Mouse (Mus musculus): Measurements from ENCODE around the gene Ascl3. TPM values are rescaled to one million over a fixed set of nuclear protein-coding genes. Genes with fewer than 3 reads are reported as not detected.
A peak's percentile ranks its signal among the peaks of the same experiment; 100 is the strongest.

Ascl3 gene
- polyA plus RNA-seq, 1 experiment, result 0.70 TPM

DNA sequence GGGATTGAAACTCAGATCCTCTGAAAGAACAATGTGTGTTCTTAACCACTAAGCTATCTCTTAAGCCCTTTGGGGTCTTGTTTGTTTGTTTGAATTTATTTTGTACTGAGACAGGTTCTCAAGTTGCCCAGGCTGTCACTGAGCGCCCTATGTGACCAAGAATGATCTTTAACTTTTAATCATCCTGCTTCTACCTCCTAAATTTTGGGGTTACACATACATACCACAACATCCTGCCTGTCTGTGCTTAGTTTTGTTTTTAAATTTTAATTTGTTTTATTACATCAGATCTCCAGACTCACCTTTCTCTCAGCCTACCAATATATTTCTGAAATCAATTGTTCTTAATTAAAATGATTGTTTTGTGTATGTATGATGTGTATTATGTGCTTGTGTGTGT, 9.5 kb upstream of the Ascl3 start:
- 56% methylated on average over 1 of the region's 1 CpGs for WGBS
- Histone ChIP-seq H3K4me1 (replicated peaks; ENCODE audit: control insufficient read depth, insufficient read depth, low read length) (peaks cover 3% of the 10 kb centered on the region), H3K36me3 (ENCODE audit: control insufficient read depth, insufficient read depth, low read length) (peaks cover 47% of the 10 kb centered on the region), H3K4me3 (ENCODE audit: control insufficient read depth, insufficient read depth, low read length) (no peak overlapping the region), H3K27me3 (ENCODE audit: control insufficient read depth, insufficient read depth, low read length) (no peaks in the 10 kb centered on the region), H3K27ac (ENCODE audit: control insufficient read depth, insufficient read depth, low read length) (peak overlapping the region; percentile 79; the same call in 1 of the 2 replicates)
- TF ChIP-seq POLR2A (IDR thresholded peaks at IDR 0.05; ENCODE audit: control insufficient read depth, extremely low read depth, insufficient read depth, low read length, poor library complexity) (no peak), CTCF (IDR thresholded peaks at IDR 0.05; ENCODE audit: borderline replicate concordance, control insufficient read depth, extremely low read depth, insufficient read depth, low read length, poor library complexity) (no peak)
- DNase-seq, result no peak

DNA sequence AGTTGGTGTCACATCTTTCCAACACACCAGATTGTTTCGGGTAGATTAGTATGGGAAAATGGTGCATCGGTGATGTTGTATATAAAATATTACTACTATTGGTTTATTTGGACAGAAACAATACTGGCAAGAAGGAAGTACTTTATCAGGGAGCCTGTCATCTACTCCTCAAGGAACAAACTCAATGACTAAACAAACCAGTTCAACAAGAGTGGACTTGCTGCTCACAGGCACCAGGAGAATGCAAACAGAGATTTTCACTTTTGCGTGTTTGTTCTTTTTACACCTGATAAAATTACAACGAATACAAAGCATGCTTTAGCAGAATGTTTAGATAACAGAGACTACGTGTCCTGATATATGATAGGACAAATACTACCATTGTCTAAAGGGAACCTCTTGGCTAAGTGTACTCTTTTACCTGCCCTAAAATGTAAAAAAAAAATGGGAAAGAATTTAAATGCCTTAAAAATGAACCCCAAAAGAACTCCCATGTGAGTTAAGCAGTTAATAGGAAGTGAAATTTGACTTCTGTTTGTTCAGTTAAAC, 8.4 kb upstream of the Ascl3 start:
- no peak overlapping the region for H3K27ac ChIP-seq (ENCODE audit: control insufficient read depth, insufficient read depth, low read length)
- TF ChIP-seq POLR2A (IDR thresholded peaks at IDR 0.05; ENCODE audit: control insufficient read depth, extremely low read depth, insufficient read depth, low read length, poor library complexity), result no peak
- no peak for TF ChIP-seq CTCF (IDR thresholded peaks at IDR 0.05; ENCODE audit: borderline replicate concordance, control insufficient read depth, extremely low read depth, insufficient read depth, low read length, poor library complexity)
- WGBS, result 94% methylated on average over 5 of the region's 5 CpGs

DNA sequence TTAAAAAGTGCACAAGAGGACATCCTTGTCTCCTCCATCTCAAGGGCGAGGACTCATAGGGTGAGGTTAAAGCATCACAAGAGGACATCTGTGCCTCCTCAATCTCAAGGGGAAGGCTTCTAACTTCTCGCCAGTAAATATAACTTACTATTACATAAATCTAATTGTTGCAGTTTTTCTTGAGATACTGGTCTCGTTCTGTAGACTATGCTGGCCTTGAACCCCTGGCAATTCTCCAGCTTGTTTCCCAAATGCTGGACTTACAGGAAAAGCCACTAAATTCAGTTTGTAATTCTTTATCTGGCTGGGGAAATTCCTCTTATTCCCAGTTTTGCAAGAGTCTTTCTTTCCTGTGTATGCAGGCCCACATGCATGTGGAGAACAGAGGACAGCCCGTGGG, 3.3 kb upstream of the Ascl3 start:
- TF ChIP-seq POLR2A (IDR thresholded peaks at IDR 0.05; ENCODE audit: control insufficient read depth, extremely low read depth, insufficient read depth, low read length, poor library complexity) (no peak), CTCF (IDR thresholded peaks at IDR 0.05; ENCODE audit: borderline replicate concordance, control insufficient read depth, extremely low read depth, insufficient read depth, low read length, poor library complexity) (no peak)
- H3K4me1 ChIP-seq (replicated peaks; ENCODE audit: control insufficient read depth, insufficient read depth, low read length), result no peaks in the 10 kb centered on the region
- 94% methylated on average over 4 of the region's 4 CpGs for WGBS
- peaks cover 29% of the 10 kb centered on the region for H3K36me3 ChIP-seq (ENCODE audit: control insufficient read depth, insufficient read depth, low read length)
- H3K27ac ChIP-seq (ENCODE audit: control insufficient read depth, insufficient read depth, low read length), result no peak overlapping the region
- H3K4me3 ChIP-seq (ENCODE audit: control insufficient read depth, insufficient read depth, low read length), result no peak overlapping the region
- H3K27me3 ChIP-seq (ENCODE audit: control insufficient read depth, insufficient read depth, low read length), result no peaks in the 10 kb centered on the region
- no peak for DNase-seq

More for the DNA sequence above, 8.4 kb upstream of the Ascl3 start:
- Histone ChIP-seq H3K4me1 (replicated peaks; ENCODE audit: control insufficient read depth, insufficient read depth, low read length) (peaks cover 3% of the 10 kb centered on the region), H3K36me3 (ENCODE audit: control insufficient read depth, insufficient read depth, low read length) (peaks cover 53% of the 10 kb centered on the region), H3K27me3 (ENCODE audit: control insufficient read depth, insufficient read depth, low read length) (no peaks in the 10 kb centered on the region), H3K4me3 (ENCODE audit: control insufficient read depth, insufficient read depth, low read length) (no peak overlapping the region)
- DNase-seq, result no peak

DNA sequence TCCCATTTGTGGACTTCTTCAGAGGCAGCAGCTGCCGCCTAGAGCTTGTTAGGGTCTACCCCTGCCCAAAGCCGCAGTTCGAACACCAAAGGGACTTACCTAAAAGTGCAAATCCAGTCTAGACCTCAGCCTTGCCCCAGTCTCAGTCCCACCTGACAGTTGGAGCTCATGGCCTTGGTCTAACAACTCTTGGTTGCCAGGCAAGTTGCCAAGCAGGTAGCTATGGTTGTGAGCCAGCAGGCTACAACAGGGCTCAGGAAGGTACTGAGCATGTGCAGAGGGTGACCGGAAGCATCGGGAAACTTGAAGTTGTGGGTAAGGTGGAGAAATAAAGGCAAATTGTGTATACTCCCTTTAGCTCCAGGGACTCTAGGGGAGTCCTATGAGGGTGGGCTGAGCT, 7.8 kb downstream of the Ascl3 start, which contains the start of gene BC051019:
Gene BC051019 (minus strand): TSS at position 154 of the 400 bp plus-strand sequence.
- no peak within 1 kb of the TSS for H3K4me3 ChIP-seq (ENCODE audit: control insufficient read depth, insufficient read depth, low read length)
- H3K36me3 ChIP-seq (ENCODE audit: control insufficient read depth, insufficient read depth, low read length), result no peaks in the 10 kb centered on the region
- no peaks in the 10 kb centered on the region for H3K27me3 ChIP-seq (ENCODE audit: control insufficient read depth, insufficient read depth, low read length)
- TF ChIP-seq CTCF (IDR thresholded peaks at IDR 0.05; ENCODE audit: borderline replicate concordance, control insufficient read depth, extremely low read depth, insufficient read depth, low read length, poor library complexity) (no peak), POLR2A (IDR thresholded peaks at IDR 0.05; ENCODE audit: control insufficient read depth, extremely low read depth, insufficient read depth, low read length, poor library complexity) (no peak)
- no peak within 1 kb of the TSS for H3K27ac ChIP-seq (ENCODE audit: control insufficient read depth, insufficient read depth, low read length)
- H3K4me1 ChIP-seq (replicated peaks; ENCODE audit: control insufficient read depth, insufficient read depth, low read length), result peaks cover 3% of the 10 kb centered on the region
- 96% methylated on average over 5 of the region's 5 CpGs for WGBS
- DNase-seq, result no peak

DNA sequence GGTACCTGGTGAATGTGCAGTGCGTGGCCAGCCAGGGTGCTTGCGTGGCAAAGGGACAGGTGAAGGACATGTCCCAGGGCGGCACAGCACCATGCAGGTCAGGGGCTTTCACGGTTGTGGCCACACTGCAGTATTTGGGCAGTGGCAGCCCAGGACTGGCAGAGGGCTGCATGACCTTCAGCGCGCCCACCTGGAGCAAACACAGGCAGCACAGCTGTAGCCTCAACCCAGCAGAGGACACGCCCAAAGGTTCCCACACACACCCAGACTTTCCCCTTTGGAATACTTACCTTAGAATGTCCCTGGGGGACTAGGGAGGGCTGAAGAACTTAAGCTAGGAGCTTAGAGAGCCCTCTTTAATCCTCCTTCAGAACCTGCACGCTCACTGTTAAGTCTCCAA, 8.4 kb downstream of the Ascl3 start:
- Histone ChIP-seq H3K36me3 (ENCODE audit: control insufficient read depth, insufficient read depth, low read length) (no peaks in the 10 kb centered on the region), H3K27me3 (ENCODE audit: control insufficient read depth, insufficient read depth, low read length) (no peaks in the 10 kb centered on the region), H3K27ac (ENCODE audit: control insufficient read depth, insufficient read depth, low read length) (no peak overlapping the region), H3K4me3 (ENCODE audit: control insufficient read depth, insufficient read depth, low read length) (no peak overlapping the region), H3K4me1 (replicated peaks; ENCODE audit: control insufficient read depth, insufficient read depth, low read length) (peaks cover 3% of the 10 kb centered on the region)
- 98% methylated on average over 8 of the region's 8 CpGs for WGBS
- DNase-seq, result no peak
- no peak for TF ChIP-seq POLR2A (IDR thresholded peaks at IDR 0.05; ENCODE audit: control insufficient read depth, extremely low read depth, insufficient read depth, low read length, poor library complexity)
- no peak for TF ChIP-seq CTCF (IDR thresholded peaks at IDR 0.05; ENCODE audit: borderline replicate concordance, control insufficient read depth, extremely low read depth, insufficient read depth, low read length, poor library complexity)

DNA sequence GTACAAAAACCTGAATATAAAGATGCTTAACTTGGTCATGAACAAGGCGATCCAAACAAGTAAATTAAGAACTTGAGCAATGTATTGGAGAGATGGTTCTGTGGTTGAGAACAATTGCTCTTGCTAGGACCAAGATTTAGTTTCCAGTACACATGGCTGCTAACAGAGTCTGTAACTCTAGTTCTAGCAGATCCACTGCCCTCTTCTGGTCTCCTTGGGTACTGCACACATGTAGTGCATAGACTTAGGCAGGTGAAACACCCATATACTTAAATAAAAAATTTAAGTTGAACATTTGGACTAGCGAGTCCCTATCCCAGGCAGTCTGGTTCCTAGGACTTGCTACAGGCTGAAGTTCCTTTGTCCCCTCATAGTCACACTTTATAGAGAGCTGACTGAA, 8.9 kb downstream of the Ascl3 start:
- TF ChIP-seq POLR2A (IDR thresholded peaks at IDR 0.05; ENCODE audit: control insufficient read depth, extremely low read depth, insufficient read depth, low read length, poor library complexity) (no peak), CTCF (IDR thresholded peaks at IDR 0.05; ENCODE audit: borderline replicate concordance, control insufficient read depth, extremely low read depth, insufficient read depth, low read length, poor library complexity) (no peak)
- no peaks in the 10 kb centered on the region for H3K27me3 ChIP-seq (ENCODE audit: control insufficient read depth, insufficient read depth, low read length)
- DNase-seq, result no peak
- WGBS, result 98% methylated on average over 2 of the region's 2 CpGs
- H3K4me1 ChIP-seq (replicated peaks; ENCODE audit: control insufficient read depth, insufficient read depth, low read length), result peaks cover 3% of the 10 kb centered on the region
- H3K36me3 ChIP-seq (ENCODE audit: control insufficient read depth, insufficient read depth, low read length), result no peaks in the 10 kb centered on the region
- H3K27ac ChIP-seq (ENCODE audit: control insufficient read depth, insufficient read depth, low read length), result no peak overlapping the region
- no peak overlapping the region for H3K4me3 ChIP-seq (ENCODE audit: control insufficient read depth, insufficient read depth, low read length)

DNA sequence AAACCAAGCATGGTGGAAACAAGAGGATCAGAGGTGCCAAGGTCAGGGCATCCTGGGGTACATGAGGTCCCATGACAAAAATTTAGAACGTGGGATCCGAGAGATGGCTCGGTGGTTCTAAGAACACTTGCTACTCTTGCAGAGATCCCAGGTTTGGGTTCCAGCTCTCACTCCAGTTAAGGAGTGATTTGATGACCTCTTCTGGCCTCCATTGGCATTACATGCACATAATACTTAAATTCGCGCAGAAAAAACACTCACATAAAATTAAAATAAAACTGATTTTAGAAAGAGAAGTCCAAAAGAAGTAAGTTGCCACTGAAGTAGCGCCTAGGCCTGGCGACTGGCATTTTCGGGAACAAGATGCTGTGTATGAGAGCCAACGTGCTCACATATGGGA, 12.2 kb downstream of the Ascl3 start:
- WGBS, result 68% methylated on average over 9 of the region's 9 CpGs
- no peak overlapping the region for H3K27ac ChIP-seq (ENCODE audit: control insufficient read depth, insufficient read depth, low read length)
- peak; percentile 11 for DNase-seq
- H3K36me3 ChIP-seq (ENCODE audit: control insufficient read depth, insufficient read depth, low read length), result no peaks in the 10 kb centered on the region
- no peaks in the 10 kb centered on the region for H3K27me3 ChIP-seq (ENCODE audit: control insufficient read depth, insufficient read depth, low read length)
- H3K4me1 ChIP-seq (replicated peaks; ENCODE audit: control insufficient read depth, insufficient read depth, low read length), result no peaks in the 10 kb centered on the region
- no peak overlapping the region for H3K4me3 ChIP-seq (ENCODE audit: control insufficient read depth, insufficient read depth, low read length)
- TF ChIP-seq POLR2A (IDR thresholded peaks at IDR 0.05; ENCODE audit: control insufficient read depth, extremely low read depth, insufficient read depth, low read length, poor library complexity) (no peak), CTCF (IDR thresholded peaks at IDR 0.05; ENCODE audit: borderline replicate concordance, control insufficient read depth, extremely low read depth, insufficient read depth, low read length, poor library complexity) (no peak)
